Mouse (Mus musculus) midbrain, embryonic 16.5 days (tissue): ENCODE data around the gene Tenm1. TPM values are rescaled to one million over a fixed set of nuclear protein-coding genes. Genes with fewer than 3 reads are reported as not detected.

Source experiments
- ATAC-seq: fragments of 200-750 bp; cut with Nextera tagmentation; 2 replicates; pipeline ENCODE4 v1.8.0; 2017; ENCODE audit warnings: moderate TSS enrichment
- H3K27ac ChIP-seq: fragments of 300-500 bp; sonication (generic); 2 replicates; pipeline ENCODE4 v1.5.1; 2014; ENCODE audit warnings: mild to moderate bottlenecking, low read length, mixed read lengths
- H3K27me3 ChIP-seq: fragments of 300-500 bp; sonication (generic); 2 replicates; pipeline ENCODE4 v1.6.1; 2014; ENCODE audit warnings: low read depth, low read length, mixed read lengths; ENCODE audit not compliant: control insufficient read depth, insufficient read depth
- H3K36me3 ChIP-seq: fragments of 300-500 bp; sonication (generic); 2 replicates; pipeline ENCODE4 v1.6.1; 2014; ENCODE audit warnings: mild to moderate bottlenecking, low read length, moderate library complexity, mixed read lengths; ENCODE audit not compliant: control insufficient read depth, insufficient read depth
- H3K4me1 ChIP-seq: fragments of 300-500 bp; sonication (generic); 2 replicates; pipeline ENCODE4 v1.6.1; 2014; ENCODE audit warnings: mild to moderate bottlenecking, low read length, mixed read lengths; ENCODE audit not compliant: control insufficient read depth, insufficient read depth
- H3K4me2 ChIP-seq: fragments of 300-500 bp; sonication (generic); 2 replicates; pipeline ENCODE4 v1.6.1; 2014; ENCODE audit warnings: mild to moderate bottlenecking, low read length, mixed read lengths
- H3K4me3 ChIP-seq: fragments of 300-500 bp; sonication (generic); 2 replicates; pipeline ENCODE4 v1.5.1; 2014; ENCODE audit warnings: low read depth, mild to moderate bottlenecking, low read length, moderate library complexity, mixed read lengths
- H3K9ac ChIP-seq: fragments of 300-500 bp; sonication (generic); 2 replicates; pipeline ENCODE4 v1.6.1; 2014; ENCODE audit warnings: low read depth, low read length, mixed read lengths
- H3K9me3 ChIP-seq: fragments of 300-500 bp; sonication (generic); replicated peaks from 2 replicates; pipeline ENCODE4 v1.6.1; 2014; ENCODE audit warnings: mild to moderate bottlenecking, low read length, mixed read lengths; ENCODE audit not compliant: control insufficient read depth, poor library complexity, severe bottlenecking
- WGBS: fragments of 180-500 bp; shearing (Covaris S2); extraction: QIAGEN DNeasy Blood & Tissue Kit; methylation state at CpG from one replicate; pipeline ENCODE4 v1.1.7; 2014; 5-methylcytosine and 5-hydroxymethylcytosine counted together
- polyA plus RNA-seq: library from polyadenylated mRNA; unstranded; fragments of >200 nt; fragmentation: Nextera tagmentation; extraction: Ambion mirVana; gene quantifications from 2 replicates; pipeline ENCODE4 v1.2.1, GENCODE M21; 2015

Tenm1 gene
- polyA plus RNA-seq, 1 experiment from 2014 or later: 42.5 TPM

DNA sequence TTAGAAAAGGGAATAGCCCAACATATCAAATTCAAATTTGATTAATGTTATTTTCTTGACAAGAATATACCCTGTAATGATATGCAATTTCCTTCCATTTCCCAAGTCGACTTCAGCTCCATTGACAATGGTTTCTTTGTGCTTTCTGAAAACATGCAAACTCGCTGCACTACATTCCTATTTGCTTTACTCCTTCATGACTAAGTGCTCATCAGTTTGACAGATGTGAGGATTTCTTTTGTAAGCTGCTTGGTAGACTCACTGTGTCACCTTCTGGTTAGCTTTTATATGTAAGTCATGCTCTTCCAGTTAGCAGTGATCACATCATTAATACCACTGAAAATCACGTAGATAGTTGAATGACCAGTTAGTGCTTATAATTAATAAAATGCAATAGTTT is 781.8 kb downstream of the Tenm1 start:
- no peak overlapping the region for H3K9ac ChIP-seq
- no peak overlapping the region for H3K4me3 ChIP-seq
- H3K27ac ChIP-seq: no peak overlapping the region
- no peaks in the 10 kb centered on the region for H3K4me1 ChIP-seq
- WGBS: 48% methylated on average over 3 of the region's 3 CpGs
- no peaks in the 10 kb centered on the region for H3K36me3 ChIP-seq
- H3K27me3 ChIP-seq: no peaks in the 10 kb centered on the region
- no peaks in the 10 kb centered on the region for H3K9me3 ChIP-seq
- ATAC-seq: no peak
- H3K4me2 ChIP-seq: no peak overlapping the region

DNA sequence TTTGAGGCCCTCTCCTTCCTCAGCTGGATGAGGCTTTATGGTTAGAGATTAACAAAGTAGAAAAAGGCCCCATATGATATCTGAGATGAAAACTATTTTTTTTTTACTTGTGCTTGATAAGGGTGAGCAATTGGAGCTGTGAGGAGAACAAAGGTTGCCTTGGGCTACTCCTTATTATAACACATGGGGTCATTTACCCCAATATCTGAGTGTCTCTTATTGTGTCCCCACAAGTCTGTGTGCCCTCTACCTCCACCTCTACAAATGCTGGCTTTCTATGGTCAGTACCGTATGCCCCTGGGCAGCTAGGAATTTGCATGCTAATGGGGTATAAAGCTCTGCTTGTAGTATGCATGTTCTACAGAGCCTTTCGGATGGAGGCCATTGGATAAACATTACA is 848.4 kb downstream of the Tenm1 start:
- whole genome bisulfite sequencing: 51% methylated on average over 2 of the region's 2 CpGs
- no peak overlapping the region for H3K9ac ChIP-seq
- no peak for ATAC-seq
- H3K36me3 ChIP-seq: no peaks in the 10 kb centered on the region
- H3K4me1 ChIP-seq: peaks cover 3% of the 10 kb centered on the region
- no peak overlapping the region for H3K27ac ChIP-seq
- no peaks in the 10 kb centered on the region for H3K9me3 ChIP-seq
- no peak overlapping the region for H3K4me3 ChIP-seq
- no peak overlapping the region for H3K4me2 ChIP-seq
- no peaks in the 10 kb centered on the region for H3K27me3 ChIP-seq

DNA sequence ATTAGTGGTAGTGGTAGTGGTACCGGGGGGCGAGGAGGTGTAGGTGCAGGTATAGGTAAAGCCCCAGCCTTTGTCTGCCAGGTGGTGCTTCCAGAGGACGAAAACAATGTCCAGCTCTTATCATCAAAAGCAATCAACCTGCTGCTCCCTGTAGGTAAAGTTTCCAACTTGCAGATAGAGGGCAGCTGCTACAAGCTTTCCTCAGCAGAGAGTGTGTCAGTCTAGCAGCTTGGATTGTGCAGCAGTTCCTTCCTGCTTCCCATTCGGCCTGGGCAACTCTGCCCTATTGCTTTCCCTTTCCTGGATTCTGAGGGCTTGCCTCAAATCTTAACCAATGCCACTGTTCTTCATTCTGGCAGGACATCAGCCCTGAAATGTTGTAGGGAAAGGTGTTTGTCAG is 870.2 kb downstream of the Tenm1 start:
- Histone ChIP-seq H3K36me3 (no peaks in the 10 kb centered on the region), H3K27ac (no peak overlapping the region), H3K4me2 (no peak overlapping the region), H3K27me3 (no peaks in the 10 kb centered on the region), H3K9me3 (no peaks in the 10 kb centered on the region), H3K4me1 (no peaks in the 10 kb centered on the region), H3K9ac (no peak overlapping the region), H3K4me3 (no peak overlapping the region)
- no peak for ATAC-seq
- 61% methylated on average over 4 of the region's 4 CpGs for WGBS

DNA sequence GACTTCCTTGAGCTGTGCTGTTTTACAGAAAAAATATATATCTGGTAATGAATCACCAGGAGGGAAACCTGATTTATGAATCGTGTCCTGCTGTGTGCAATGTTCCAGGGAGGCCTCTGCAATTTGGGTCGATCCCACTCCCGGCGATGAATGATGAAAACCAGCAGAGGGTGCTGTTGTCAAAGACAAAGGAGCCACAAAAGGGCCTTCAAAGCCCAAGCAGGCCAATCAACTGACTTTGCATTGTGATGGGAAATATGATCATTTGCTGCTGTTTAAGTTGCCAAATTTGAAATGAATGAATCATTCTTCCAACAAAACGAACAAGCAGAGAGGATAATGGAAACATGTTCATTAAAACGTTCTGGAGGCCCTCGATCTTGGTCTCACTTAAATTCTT is 871.6 kb downstream of the Tenm1 start:
- Histone ChIP-seq H3K36me3 (no peaks in the 10 kb centered on the region), H3K4me3 (no peak overlapping the region), H3K27me3 (no peaks in the 10 kb centered on the region), H3K9me3 (no peaks in the 10 kb centered on the region), H3K9ac (no peak overlapping the region), H3K4me2 (no peak overlapping the region), H3K27ac (no peak overlapping the region), H3K4me1 (no peaks in the 10 kb centered on the region)
- 0 out of 2 replicates have a peak, but pooled peaks have one; percentile 48 for ATAC-seq
- 25% methylated on average over 7 of the region's 7 CpGs for WGBS

DNA sequence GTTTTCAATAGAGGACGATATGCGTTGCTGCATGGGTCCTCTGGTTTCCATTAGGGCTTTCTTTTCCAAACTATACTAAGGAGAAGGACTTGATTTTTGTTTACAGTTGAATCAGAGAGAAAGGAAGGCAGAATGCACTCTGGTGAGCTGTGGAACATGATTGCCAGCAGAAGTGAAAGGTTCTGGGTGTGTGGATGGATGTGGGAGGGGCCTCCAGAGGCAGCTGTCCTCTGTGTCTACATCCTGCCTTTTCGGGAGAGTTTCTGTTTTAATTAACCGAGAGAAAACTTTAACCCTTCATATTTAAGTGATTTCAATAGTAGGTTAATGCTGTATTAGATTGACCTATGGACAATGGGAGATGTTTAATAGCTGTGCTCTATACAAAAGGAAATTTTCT is 880.4 kb downstream of the Tenm1 start:
- no peaks in the 10 kb centered on the region for H3K36me3 ChIP-seq
- no peaks in the 10 kb centered on the region for H3K4me1 ChIP-seq
- H3K9ac ChIP-seq: no peak overlapping the region
- no peaks in the 10 kb centered on the region; the same call in 1 of the 2 replicates for H3K9me3 ChIP-seq
- WGBS: 75% methylated on average over 4 of the region's 4 CpGs
- no peak overlapping the region for H3K4me2 ChIP-seq
- no peak for ATAC-seq
- H3K4me3 ChIP-seq: no peak overlapping the region
- no peak overlapping the region for H3K27ac ChIP-seq
- H3K27me3 ChIP-seq: no peaks in the 10 kb centered on the region

DNA sequence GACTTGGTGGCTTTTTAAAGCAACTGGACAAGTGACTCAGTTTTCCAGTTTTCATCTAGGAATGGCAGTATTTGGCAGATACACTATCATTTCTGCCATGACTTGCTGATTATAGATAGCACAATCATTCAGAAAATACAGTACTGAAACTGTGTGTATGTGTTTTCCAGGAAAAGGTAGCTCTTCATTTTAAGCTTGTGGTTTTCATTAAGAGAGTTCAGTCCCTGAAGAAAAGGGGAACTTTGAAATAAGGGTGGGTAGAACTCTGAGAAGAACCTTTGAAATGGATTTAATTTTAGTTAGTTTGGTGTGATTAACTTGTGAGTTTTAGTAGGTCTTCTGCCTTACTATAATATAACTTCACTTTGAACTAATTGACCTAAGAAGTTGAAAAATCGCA is 883.9 kb downstream of the Tenm1 start:
- Histone ChIP-seq H3K36me3 (no peaks in the 10 kb centered on the region), H3K9me3 (no peaks in the 10 kb centered on the region; the same call in 1 of the 2 replicates), H3K27ac (no peak overlapping the region), H3K9ac (no peak overlapping the region), H3K4me1 (no peaks in the 10 kb centered on the region), H3K4me3 (no peak overlapping the region), H3K27me3 (no peaks in the 10 kb centered on the region), H3K4me2 (no peak overlapping the region)
- no peak for ATAC-seq
- WGBS: 88% methylated on average over 1 of the region's 1 CpGs

DNA sequence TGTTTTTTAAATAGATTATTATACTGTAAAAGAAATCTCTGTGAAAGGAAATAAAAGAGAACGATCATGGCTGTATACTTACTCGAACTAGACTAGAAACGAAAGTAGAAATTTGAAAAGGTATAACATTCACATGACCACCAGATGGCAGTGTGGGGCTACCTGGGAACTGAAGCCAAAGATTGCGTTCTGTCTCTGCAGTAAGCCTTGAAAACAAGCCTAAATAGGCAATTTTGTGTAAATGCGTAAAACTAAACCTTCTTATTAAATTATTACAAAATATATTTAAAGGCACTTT is 888.2 kb downstream of the Tenm1 start:
- H3K9me3 ChIP-seq: no peaks in the 10 kb centered on the region
- ATAC-seq: peak; percentile 67; the same call in 1 of the 2 replicates
- no peaks in the 10 kb centered on the region for H3K4me1 ChIP-seq
- no peak overlapping the region for H3K4me3 ChIP-seq
- 16% methylated on average over 5 of the region's 5 CpGs for WGBS
- H3K27ac ChIP-seq: no peak overlapping the region
- no peaks in the 10 kb centered on the region for H3K36me3 ChIP-seq
- no peak overlapping the region; the same call in 1 of the 2 replicates for H3K4me2 ChIP-seq
- H3K9ac ChIP-seq: no peak overlapping the region
- H3K27me3 ChIP-seq: no peaks in the 10 kb centered on the region

DNA sequence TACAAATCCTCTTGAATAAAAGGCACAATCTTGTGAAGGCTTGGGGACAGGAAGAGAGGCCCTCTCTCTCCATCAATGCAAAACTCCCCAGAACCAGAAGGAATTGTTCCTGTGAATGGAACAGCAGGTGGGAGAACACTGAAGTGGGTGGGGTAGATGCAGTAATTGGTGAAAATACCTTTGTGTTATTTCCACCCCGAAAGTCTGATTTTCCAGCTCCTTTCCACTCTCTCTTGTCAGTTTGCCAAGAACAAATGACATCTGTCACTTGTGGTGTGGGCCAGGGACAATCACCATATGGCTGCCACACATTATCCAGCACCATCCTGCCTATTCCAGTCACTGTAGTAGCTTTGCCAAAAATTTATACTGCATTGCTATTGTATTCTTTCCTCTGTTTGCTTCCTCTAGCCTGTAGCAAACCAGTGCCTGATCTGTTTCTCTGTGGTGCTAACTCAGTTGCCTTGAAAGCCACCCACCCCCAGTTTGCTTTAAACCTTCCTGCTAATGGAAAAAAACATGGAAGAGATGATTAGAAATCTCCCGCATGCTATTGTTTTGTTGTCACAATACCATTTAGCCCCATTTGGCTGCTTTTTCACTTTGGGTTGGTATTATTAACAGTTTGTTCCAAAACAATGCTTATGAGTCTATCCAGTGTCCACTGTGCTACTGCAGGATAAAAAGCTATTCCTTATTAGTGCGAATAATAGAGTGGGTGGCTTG is 888.7 kb downstream of the Tenm1 start:
- Histone ChIP-seq H3K9me3 (no peaks in the 10 kb centered on the region), H3K4me3 (no peak overlapping the region), H3K36me3 (no peaks in the 10 kb centered on the region), H3K4me1 (no peaks in the 10 kb centered on the region), H3K4me2 (peak overlapping the region; percentile 25; the same call in 1 of the 2 replicates), H3K9ac (no peak overlapping the region), H3K27me3 (no peaks in the 10 kb centered on the region), H3K27ac (no peak overlapping the region)
- peak; percentile 66 for ATAC-seq
- WGBS: 22% methylated on average over 3 of the region's 3 CpGs

DNA sequence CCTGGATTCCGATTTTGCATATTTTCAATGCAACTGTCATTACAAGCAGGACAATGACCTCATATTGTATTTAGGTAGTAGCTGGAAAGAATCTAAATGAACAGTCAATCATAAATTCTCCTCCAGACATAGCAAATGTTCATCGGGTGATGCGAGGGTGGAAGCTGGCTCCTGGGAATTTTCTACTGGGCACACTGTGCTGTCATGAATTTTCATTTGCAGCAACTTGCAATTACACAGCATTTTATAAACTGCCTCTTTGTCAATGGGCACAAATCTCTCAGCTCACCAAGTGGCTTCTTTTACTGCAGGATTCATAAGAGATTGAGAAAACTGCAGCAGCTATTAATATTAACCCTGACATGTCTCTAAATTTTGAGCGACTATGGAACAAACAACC is 898.2 kb downstream of the Tenm1 start:
- no peaks in the 10 kb centered on the region for H3K9me3 ChIP-seq
- no peaks in the 10 kb centered on the region for H3K27me3 ChIP-seq
- peaks cover 2% of the 10 kb centered on the region; the same call in 1 of the 2 replicates for H3K4me1 ChIP-seq
- no peak overlapping the region for H3K4me2 ChIP-seq
- H3K4me3 ChIP-seq: no peak overlapping the region
- 50% methylated on average over 4 of the region's 4 CpGs for WGBS
- H3K36me3 ChIP-seq: no peaks in the 10 kb centered on the region
- no peak overlapping the region for H3K9ac ChIP-seq
- no peak overlapping the region for H3K27ac ChIP-seq
- ATAC-seq: no peak
